Mouse (Mus musculus): ENCODE measurements around the gene Chrm3.

DNA sequence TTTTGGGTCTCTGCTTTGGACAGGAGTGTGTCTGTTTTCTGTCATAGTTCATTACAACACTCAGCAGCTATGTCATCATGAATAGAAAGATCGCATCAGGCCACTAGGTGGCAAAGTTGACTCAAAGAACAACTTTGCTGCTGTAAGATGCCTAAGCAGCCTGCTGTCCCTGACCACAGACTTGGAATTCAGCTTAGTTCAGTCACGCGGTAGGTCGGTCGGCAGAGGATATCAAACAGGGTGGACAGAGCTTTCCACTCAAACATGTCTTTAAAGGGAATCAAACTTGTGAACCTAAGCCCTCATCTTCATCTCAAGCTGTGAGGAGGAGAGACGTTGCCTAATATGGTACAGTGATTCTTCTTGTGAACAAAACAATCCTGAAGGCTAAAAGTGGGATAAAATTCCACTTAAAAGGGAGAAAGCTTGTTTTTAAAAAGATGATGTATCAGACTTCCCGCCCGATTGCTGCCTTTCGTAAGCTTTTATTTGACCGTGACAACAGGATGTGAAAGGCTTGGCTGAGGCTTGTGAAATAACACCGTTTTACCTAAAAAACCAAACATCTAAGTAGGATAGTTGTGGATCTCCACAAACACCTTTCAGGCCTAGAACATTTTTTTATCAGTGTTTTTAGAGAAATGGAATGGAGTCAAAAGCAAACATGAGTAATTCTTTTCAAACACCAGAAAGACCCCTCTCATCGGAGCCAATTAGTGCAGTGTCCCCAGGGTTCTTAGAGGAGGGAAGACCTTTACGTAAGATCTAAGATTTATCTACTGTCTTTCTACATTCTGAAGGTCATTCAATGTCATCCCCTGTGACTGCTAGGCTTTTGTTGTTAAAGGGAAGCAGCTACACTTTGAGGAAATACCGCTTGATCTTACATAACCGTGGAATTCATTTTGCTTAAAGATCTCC is 478.0 kb downstream of the Chrm3 start:
- peak; percentile 74 for TF ChIP-seq CTCF (IDR thresholded peaks at IDR 0.05; ENCODE audit: extremely low read depth, insufficient read depth, low read length)
- no peak for TF ChIP-seq POLR2A (IDR thresholded peaks at IDR 0.05; ENCODE audit: extremely low read depth, insufficient read depth, low read length)
